Mouse (Mus musculus) forebrain, embryonic 12.5 days (tissue): Measurements from ENCODE around the gene Tbc1d14. TPM values are rescaled to one million over a fixed set of nuclear protein-coding genes. Genes with fewer than 3 reads are reported as not detected.

ENCODE experiments used
- ATAC-seq: fragments of 200-750 bp; cut with Nextera tagmentation; 2 replicates; pipeline ENCODE4 v1.8.0; 2017; ENCODE audit warnings: moderate TSS enrichment; ENCODE audit not compliant: low FRiP score
- H3K27ac ChIP-seq: fragments of 300-500 bp; sonication (generic); 2 replicates; pipeline ENCODE4 v1.5.1; 2016; ENCODE audit warnings: mild to moderate bottlenecking
- H3K27me3 ChIP-seq: fragments of 300-500 bp; sonication (generic); 2 replicates; pipeline ENCODE4 v1.6.1; 2016; ENCODE audit warnings: mild to moderate bottlenecking
- H3K36me3 ChIP-seq: fragments of 300-500 bp; sonication (generic); replicated peaks from 2 replicates; pipeline ENCODE4 v1.6.1; 2016; ENCODE audit warnings: mild to moderate bottlenecking
- H3K4me1 ChIP-seq: fragments of 300-500 bp; sonication (generic); 2 replicates; pipeline ENCODE4 v1.6.1; 2016
- H3K4me2 ChIP-seq: fragments of 300-500 bp; sonication (generic); 2 replicates; pipeline ENCODE4 v1.6.1; 2016; ENCODE audit warnings: mild to moderate bottlenecking, moderate library complexity
- H3K4me3 ChIP-seq: fragments of 300-500 bp; sonication (generic); replicated peaks from 2 replicates; pipeline ENCODE4 v1.5.1; 2016; ENCODE audit warnings: mild to moderate bottlenecking
- H3K9ac ChIP-seq: fragments of 300-500 bp; sonication (generic); 2 replicates; pipeline ENCODE4 v1.6.1; 2016; ENCODE audit warnings: mild to moderate bottlenecking
- H3K9me3 ChIP-seq: fragments of 300-500 bp; sonication (generic); 2 replicates; pipeline ENCODE4 v1.6.1; 2016
- WGBS: fragments of 180-500 bp; shearing (Covaris S2); methylation state at CpG from one replicate; pipeline ENCODE4 v1.1.7; 2016; 5-methylcytosine and 5-hydroxymethylcytosine counted together
- polyA plus RNA-seq: library from polyadenylated mRNA; unstranded; fragments of >200 nt; fragmentation: Nextera tagmentation; extraction: Ambion mirVana; gene quantifications from 2 replicates; pipeline ENCODE4 v1.2.1, GENCODE M21; 2016

Gene Tbc1d14
- polyA plus RNA-seq, 1 experiment from 2014 or later: 59.1 TPM

DNA sequence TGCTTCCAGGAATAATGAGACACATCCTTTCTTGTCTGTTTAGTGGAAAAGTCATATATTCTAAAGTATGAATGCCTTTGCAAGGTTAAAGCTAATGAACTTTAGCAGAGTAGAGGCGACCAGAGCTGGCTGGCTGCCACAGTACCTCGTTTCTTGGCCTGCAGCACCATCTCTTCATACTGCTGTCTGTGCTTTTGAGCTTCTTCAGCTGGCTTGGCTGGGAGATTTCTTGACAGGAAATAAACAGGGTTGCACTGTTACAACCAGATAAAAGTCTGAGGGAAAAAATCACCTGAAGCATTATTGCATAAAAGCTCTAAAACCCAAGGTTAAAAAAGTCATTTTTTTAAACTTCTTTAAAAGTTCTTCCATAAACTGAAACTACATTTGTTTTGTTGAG, 70.3 kb downstream of the Tbc1d14 start:
- peaks cover 64% of the 10 kb centered on the region for H3K36me3 ChIP-seq
- no peak overlapping the region for H3K9ac ChIP-seq
- H3K27ac ChIP-seq: no peak overlapping the region
- no peaks in the 10 kb centered on the region; the same call in 1 of the 2 replicates for H3K4me1 ChIP-seq
- WGBS: 86% methylated on average over 2 of the region's 2 CpGs
- H3K9me3 ChIP-seq: no peaks in the 10 kb centered on the region
- no peak overlapping the region for H3K4me2 ChIP-seq
- ATAC-seq: no peak
- H3K27me3 ChIP-seq: no peaks in the 10 kb centered on the region
- H3K4me3 ChIP-seq: no peak overlapping the region

DNA sequence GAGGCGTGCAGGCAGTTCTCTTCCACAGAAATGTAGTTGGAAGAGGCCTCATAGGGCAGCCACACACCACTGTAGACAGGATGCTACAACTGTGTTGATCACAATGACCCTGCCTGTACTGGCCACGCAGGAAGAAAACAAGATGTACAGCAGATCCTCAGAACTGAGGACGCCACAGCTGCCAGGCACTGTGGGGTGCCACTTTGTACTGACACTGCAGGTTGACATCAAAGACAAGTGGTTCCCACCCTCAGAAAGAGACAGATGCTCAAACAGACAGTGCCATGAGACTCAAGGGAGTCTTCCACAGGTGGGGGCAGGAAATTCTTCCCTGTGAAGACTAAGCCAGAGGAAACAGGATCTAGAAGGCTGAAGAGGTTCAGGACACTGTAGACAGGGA, 73.3 kb downstream of the Tbc1d14 start:
- H3K27me3 ChIP-seq: no peaks in the 10 kb centered on the region
- H3K36me3 ChIP-seq: peaks cover 93% of the 10 kb centered on the region
- H3K4me1 ChIP-seq: no peaks in the 10 kb centered on the region
- H3K27ac ChIP-seq: no peak overlapping the region
- no peak overlapping the region for H3K9ac ChIP-seq
- H3K4me3 ChIP-seq: no peak overlapping the region
- no peaks in the 10 kb centered on the region for H3K9me3 ChIP-seq
- WGBS: 79% methylated on average over 3 of the region's 3 CpGs
- no peak overlapping the region for H3K4me2 ChIP-seq
- no peak for ATAC-seq

DNA sequence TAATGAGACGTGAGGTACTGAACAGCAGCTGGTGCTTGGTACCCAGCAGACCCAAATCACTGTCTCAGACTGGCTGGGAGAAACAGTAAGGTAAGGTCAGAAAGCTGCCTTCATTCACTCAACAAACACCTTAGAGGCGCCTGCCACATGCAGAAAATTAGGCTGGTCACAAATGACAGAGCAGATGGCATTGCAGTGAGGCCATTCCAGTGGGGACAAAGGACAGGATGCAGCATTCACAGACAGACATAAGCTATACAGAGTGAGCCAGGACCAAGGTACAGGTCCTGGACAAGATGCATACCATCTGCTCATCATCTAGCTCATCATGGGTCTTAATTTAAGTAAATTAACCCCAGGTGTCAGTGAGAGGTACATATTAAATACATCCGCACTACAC, 75.5 kb downstream of the Tbc1d14 start:
- Histone ChIP-seq H3K4me1 (no peaks in the 10 kb centered on the region), H3K27ac (no peak overlapping the region), H3K36me3 (peaks cover 90% of the 10 kb centered on the region), H3K9ac (no peak overlapping the region; the same call in 1 of the 2 replicates), H3K9me3 (no peaks in the 10 kb centered on the region), H3K4me2 (no peak overlapping the region), H3K27me3 (no peaks in the 10 kb centered on the region), H3K4me3 (no peak overlapping the region)
- ATAC-seq: no peak
- WGBS: 92% methylated on average over 3 of the region's 3 CpGs

DNA sequence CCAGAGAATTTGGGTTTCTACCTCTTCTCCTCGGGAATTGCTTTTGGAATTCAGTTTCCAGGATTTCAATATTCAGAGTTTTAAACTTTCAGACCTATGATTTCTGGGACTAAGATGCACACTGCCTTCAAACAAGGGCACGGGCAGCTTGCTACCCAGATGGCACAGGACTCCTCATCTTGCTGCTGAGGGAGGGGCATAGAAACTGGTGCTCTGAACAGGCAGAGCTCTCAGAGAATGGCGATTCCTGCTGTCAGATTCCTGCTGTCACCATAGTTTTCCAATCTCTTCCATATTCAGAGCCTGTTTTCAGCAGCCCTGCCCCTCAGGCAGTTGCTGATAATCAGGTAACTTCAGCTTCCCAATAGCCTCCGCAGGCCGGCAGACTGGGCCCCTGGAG, 77.5 kb downstream of the Tbc1d14 start:
- H3K4me3 ChIP-seq: no peak overlapping the region
- H3K4me1 ChIP-seq: no peaks in the 10 kb centered on the region
- H3K9ac ChIP-seq: no peak overlapping the region
- no peaks in the 10 kb centered on the region for H3K27me3 ChIP-seq
- no peaks in the 10 kb centered on the region for H3K9me3 ChIP-seq
- no peak overlapping the region for H3K27ac ChIP-seq
- H3K36me3 ChIP-seq: peaks cover 92% of the 10 kb centered on the region
- no peak for ATAC-seq
- no peak overlapping the region for H3K4me2 ChIP-seq
- 88% methylated on average over 5 of the region's 5 CpGs for WGBS

DNA sequence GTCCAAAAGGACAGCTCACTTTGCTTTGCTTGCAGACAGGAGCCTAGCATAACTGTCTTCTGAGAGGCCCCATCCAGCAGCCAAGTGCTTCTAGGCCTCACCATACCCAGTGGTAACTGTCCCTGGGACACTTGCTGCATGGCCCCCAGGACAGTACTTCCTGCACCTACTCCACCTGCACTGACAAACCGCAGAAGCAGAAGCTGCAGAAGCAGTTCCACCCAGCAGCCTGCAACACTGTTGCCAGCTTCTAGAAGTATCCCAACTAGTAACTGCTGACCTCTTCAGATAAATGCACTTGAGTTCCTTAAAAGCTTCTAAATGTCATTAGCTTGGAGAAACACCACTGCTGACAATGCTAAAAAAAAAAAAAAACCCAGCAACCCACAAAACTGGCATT, 78.0 kb downstream of the Tbc1d14 start:
- H3K4me3 ChIP-seq: no peak overlapping the region
- no peaks in the 10 kb centered on the region for H3K27me3 ChIP-seq
- no peak overlapping the region for H3K27ac ChIP-seq
- H3K36me3 ChIP-seq: peaks cover 92% of the 10 kb centered on the region
- ATAC-seq: no peak
- no peaks in the 10 kb centered on the region for H3K4me1 ChIP-seq
- WGBS: 92% methylated on average over 1 of the region's 1 CpGs
- no peak overlapping the region for H3K9ac ChIP-seq
- H3K4me2 ChIP-seq: no peak overlapping the region
- no peaks in the 10 kb centered on the region for H3K9me3 ChIP-seq

DNA sequence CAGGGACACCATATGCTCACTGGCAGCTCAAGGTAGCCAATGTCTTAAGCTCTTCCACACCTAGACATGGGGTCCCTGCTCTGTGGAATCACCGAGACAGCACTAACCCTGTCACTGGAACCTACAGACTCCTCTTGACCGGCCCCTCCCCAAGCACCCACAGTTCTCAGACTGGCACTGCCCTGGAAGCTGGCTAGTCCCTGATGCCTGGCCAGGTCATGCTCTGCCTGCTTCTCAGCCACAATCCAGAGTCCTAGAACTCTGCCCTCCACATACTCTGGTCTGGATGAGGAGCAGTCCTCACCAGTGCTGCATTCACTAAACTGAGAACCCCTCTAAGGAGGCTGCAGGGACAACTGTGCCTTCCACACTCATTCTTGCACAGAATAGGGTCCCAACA, 82.1 kb downstream of the Tbc1d14 start:
- Histone ChIP-seq H3K27ac (no peak overlapping the region), H3K27me3 (no peaks in the 10 kb centered on the region), H3K4me3 (no peak overlapping the region), H3K9ac (no peak overlapping the region), H3K4me1 (no peaks in the 10 kb centered on the region), H3K36me3 (peaks cover 82% of the 10 kb centered on the region), H3K4me2 (no peak overlapping the region), H3K9me3 (no peaks in the 10 kb centered on the region)
- no peak for ATAC-seq
- 96% methylated on average over 2 of the region's 2 CpGs for WGBS

DNA sequence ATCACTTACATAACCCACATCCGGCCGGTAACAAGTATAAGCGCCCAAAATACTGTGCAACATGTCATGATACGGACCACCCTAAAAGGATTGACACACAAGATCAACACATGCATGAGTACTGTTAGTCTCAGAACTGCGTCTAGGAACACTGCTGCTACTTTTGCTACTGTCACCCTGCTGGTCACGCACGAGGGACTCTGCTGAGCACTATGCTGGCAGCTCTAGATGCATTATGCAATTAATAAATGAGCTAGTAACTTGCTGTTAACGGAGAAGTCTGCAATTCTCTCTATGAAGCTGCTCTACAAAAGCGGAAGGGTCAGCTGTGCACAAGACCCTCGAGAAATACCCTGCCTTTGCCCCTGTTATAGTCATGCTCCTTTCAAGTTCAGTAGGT, 84.7 kb downstream of the Tbc1d14 start:
- no peak overlapping the region for H3K27ac ChIP-seq
- no peaks in the 10 kb centered on the region for H3K4me1 ChIP-seq
- peaks cover 86% of the 10 kb centered on the region for H3K36me3 ChIP-seq
- no peaks in the 10 kb centered on the region for H3K27me3 ChIP-seq
- WGBS: 96% methylated on average over 10 of the region's 10 CpGs
- H3K4me3 ChIP-seq: no peak overlapping the region
- no peaks in the 10 kb centered on the region for H3K9me3 ChIP-seq
- ATAC-seq: no peak
- H3K9ac ChIP-seq: no peak overlapping the region
- no peak overlapping the region for H3K4me2 ChIP-seq

DNA sequence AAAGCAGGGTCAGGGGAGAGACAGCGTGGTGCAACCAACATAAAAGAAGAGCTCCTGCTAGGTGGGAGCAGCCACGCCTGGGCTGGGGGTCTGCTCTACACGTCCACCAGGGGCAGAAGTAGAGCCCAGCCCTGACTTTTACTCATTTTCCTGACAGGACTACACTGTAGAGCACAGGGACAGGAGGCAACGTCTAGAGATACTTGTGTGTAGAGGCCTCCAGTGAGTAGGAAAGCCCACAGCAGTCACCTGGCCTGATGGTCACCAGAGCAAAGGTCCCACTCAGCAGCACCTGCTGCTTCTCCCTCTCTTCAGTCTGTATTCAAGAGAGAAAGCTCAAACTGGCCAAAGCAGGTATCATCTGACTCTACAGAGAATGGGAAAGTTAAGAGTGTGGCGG, 87.4 kb downstream of the Tbc1d14 start:
- Histone ChIP-seq H3K4me3 (no peak overlapping the region), H3K4me1 (no peaks in the 10 kb centered on the region), H3K4me2 (no peak overlapping the region), H3K36me3 (peaks cover 82% of the 10 kb centered on the region), H3K27ac (no peak overlapping the region), H3K9me3 (no peaks in the 10 kb centered on the region), H3K27me3 (no peaks in the 10 kb centered on the region), H3K9ac (no peak overlapping the region)
- WGBS: 69% methylated on average over 5 of the region's 5 CpGs
- no peak for ATAC-seq

DNA sequence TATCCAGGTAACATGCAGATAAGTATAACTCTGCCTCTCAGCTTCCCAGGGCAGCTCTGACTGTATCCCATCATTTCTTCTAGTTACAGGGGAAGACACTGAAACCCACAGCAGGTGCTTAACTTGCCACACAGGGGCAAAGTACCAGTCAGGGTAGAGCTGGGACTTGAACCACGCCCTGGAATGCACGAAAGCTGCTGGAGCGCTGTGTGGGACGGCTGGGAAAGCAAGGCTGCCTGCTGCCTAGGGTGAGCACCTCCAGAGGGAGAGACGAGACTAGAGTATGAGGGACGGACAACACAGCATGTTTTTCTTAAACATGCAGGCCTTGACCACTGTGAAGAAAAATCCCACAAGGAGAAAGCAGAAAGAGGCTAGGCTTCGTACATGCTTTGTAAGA, 87.8 kb downstream of the Tbc1d14 start:
- no peak overlapping the region for H3K4me3 ChIP-seq
- H3K9me3 ChIP-seq: no peaks in the 10 kb centered on the region
- no peak for ATAC-seq
- no peak overlapping the region for H3K27ac ChIP-seq
- no peak overlapping the region for H3K9ac ChIP-seq
- H3K27me3 ChIP-seq: no peaks in the 10 kb centered on the region
- H3K36me3 ChIP-seq: peaks cover 78% of the 10 kb centered on the region
- no peaks in the 10 kb centered on the region for H3K4me1 ChIP-seq
- H3K4me2 ChIP-seq: no peak overlapping the region
- 88% methylated on average over 7 of the region's 7 CpGs for WGBS

DNA sequence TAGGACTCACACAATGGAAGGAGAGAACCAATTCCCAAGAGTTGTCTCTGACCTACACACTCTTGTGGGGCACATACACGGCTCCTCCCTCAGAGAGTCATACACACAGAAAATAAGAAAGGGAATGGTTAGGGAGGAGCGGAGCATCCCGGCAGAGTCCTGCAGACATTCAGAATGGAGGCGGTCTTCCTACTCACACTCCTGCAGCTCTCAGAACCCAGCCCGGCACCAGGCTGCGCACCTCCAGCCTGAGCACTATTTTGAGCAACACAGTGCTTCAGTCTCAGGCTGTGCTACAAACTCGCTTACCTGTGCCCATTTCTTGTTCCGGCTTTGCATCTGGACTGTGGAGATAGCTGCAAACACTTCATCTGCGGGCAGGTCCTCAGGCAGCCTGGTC, 98.4 kb downstream of the Tbc1d14 start:
- Histone ChIP-seq H3K9ac (no peak overlapping the region), H3K36me3 (peaks cover 67% of the 10 kb centered on the region), H3K4me2 (no peak overlapping the region), H3K4me1 (no peaks in the 10 kb centered on the region), H3K4me3 (no peak overlapping the region), H3K9me3 (no peaks in the 10 kb centered on the region), H3K27me3 (no peaks in the 10 kb centered on the region), H3K27ac (no peak overlapping the region)
- 97% methylated on average over 9 of the region's 9 CpGs for WGBS
- ATAC-seq: no peak

DNA sequence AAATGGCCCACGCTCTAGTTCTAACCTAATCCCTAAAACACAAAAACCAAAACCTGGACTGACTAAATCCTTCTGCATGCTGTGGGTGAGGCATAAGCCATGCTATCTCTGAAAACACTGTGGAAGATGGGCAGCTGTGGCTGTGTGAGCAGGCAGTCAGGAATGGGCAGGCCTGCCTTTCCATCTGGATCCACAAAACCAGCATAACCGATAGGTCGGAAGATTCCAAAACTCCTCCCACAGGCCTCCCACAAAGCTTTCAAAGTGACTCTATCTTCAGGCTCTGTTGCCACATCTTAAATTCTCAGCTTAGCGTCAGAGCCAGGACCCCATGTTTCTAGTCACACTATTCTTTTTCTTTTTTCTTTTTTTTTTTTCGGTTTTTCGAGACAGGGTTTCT, 99.2 kb downstream of the Tbc1d14 start:
- H3K27me3 ChIP-seq: no peaks in the 10 kb centered on the region
- no peak overlapping the region for H3K4me2 ChIP-seq
- H3K27ac ChIP-seq: no peak overlapping the region
- no peak overlapping the region for H3K4me3 ChIP-seq
- WGBS: 90% methylated on average over 6 of the region's 6 CpGs
- no peak overlapping the region for H3K9ac ChIP-seq
- no peaks in the 10 kb centered on the region for H3K4me1 ChIP-seq
- H3K36me3 ChIP-seq: peaks cover 63% of the 10 kb centered on the region
- no peaks in the 10 kb centered on the region for H3K9me3 ChIP-seq
- ATAC-seq: no peak

DNA sequence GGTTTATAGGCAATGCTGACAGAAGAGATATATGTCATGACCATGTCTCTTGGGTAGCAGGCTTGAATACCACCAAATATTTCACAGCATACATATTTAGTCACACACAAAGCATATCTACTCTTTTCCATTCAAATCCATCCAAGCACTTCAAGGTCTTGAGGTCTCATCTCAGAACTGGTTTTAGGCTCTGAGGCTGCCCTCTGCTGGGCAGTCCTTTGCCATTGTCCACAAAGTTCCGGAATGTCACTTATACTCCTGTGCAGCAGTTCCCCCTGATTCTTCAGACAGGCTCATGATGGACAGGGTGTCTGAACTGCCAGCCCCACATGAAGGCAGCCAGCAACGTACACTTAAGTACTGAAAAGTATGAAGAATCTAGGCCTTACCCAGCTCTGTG, 103.9 kb downstream of the Tbc1d14 start:
- no peak overlapping the region for H3K4me2 ChIP-seq
- no peak overlapping the region for H3K4me3 ChIP-seq
- H3K27me3 ChIP-seq: peaks cover 13% of the 10 kb centered on the region; the same call in 1 of the 2 replicates
- no peak overlapping the region for H3K9ac ChIP-seq
- H3K4me1 ChIP-seq: peaks cover 11% of the 10 kb centered on the region
- H3K9me3 ChIP-seq: no peaks in the 10 kb centered on the region
- WGBS: 60% methylated on average over 2 of the region's 2 CpGs
- peaks cover 33% of the 10 kb centered on the region for H3K36me3 ChIP-seq
- no peak overlapping the region for H3K27ac ChIP-seq
- ATAC-seq: no peak

DNA sequence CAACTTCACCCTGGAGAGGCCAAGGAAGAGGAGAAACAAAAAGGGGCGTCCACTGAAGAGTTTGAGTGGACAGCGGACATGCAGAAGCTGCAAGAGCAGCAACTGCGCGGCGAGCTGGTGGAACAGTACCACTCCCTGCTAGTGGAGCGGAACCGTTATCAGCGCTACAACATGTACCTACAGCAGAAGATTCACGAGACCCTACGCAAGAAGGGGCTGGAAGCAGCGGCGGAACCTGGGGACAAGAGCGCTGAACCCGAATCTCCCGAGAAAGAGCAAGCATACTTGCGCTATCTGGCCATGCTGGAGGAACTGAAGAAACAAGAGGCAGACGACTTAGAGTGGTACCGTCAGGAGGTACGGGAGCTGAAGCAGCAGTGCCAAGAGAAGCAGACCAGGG, 107.8 kb downstream of the Tbc1d14 start:
- H3K4me1 ChIP-seq: peaks cover 36% of the 10 kb centered on the region
- peaks cover 12% of the 10 kb centered on the region; the same call in 1 of the 2 replicates for H3K36me3 ChIP-seq
- H3K4me2 ChIP-seq: peak overlapping the region; percentile 96
- peaks cover 13% of the 10 kb centered on the region; the same call in 1 of the 2 replicates for H3K27me3 ChIP-seq
- WGBS: 55% methylated on average over 19 of the region's 19 CpGs
- H3K9me3 ChIP-seq: no peaks in the 10 kb centered on the region
- ATAC-seq: no peak
- no peak overlapping the region for H3K27ac ChIP-seq
- peak overlapping the region; percentile 63; the same call in 1 of the 2 replicates for H3K9ac ChIP-seq
- peak overlapping the region; percentile 93 for H3K4me3 ChIP-seq
